Mouse (Mus musculus) lung, embryonic 14.5 days (tissue): ENCODE measurements around the gene Rab3il1. TPM values are rescaled to one million over a fixed set of nuclear protein-coding genes. Genes with fewer than 3 reads are reported as not detected.

Experiments
- ATAC-seq: fragments of 200-750 bp; cut with Nextera tagmentation; 2 replicates; pipeline ENCODE4 v1.8.0; 2017; ENCODE audit warnings: mild to moderate bottlenecking, moderate TSS enrichment, moderate library complexity; ENCODE audit not compliant: insufficient read depth
- DNase-seq: peaks from one replicate; pipeline ENCODE4 v3.0.0-alpha.2; 2015
- H3K27ac ChIP-seq: fragments of 300-500 bp; sonication (generic); 2 replicates; pipeline ENCODE4 v1.5.1; 2014; ENCODE audit warnings: low read depth, mild to moderate bottlenecking, moderate library complexity
- H3K27me3 ChIP-seq: fragments of 300-500 bp; sonication (generic); 2 replicates; pipeline ENCODE4 v1.6.1; 2014; ENCODE audit warnings: low read length, control low read depth; ENCODE audit not compliant: insufficient read depth
- H3K36me3 ChIP-seq: fragments of 300-500 bp; sonication (generic); 2 replicates; pipeline ENCODE4 v1.6.1; 2014; ENCODE audit warnings: control low read depth; ENCODE audit not compliant: insufficient read depth
- H3K4me1 ChIP-seq: fragments of 300-500 bp; sonication (generic); 2 replicates; pipeline ENCODE4 v1.6.1; 2014; ENCODE audit warnings: antibody characterized with exemption, control low read depth; ENCODE audit not compliant: insufficient read depth
- H3K4me2 ChIP-seq: fragments of 300-500 bp; sonication (generic); 2 replicates; pipeline ENCODE4 v1.6.1; 2014; ENCODE audit warnings: mild to moderate bottlenecking
- H3K4me3 ChIP-seq: fragments of 300-500 bp; sonication (generic); 2 replicates; pipeline ENCODE4 v1.5.1; 2014; ENCODE audit warnings: low read depth, low read length
- H3K9ac ChIP-seq: fragments of 300-500 bp; sonication (generic); 2 replicates; pipeline ENCODE4 v1.6.1; 2014
- H3K9me3 ChIP-seq: fragments of 300-500 bp; sonication (generic); 2 replicates; pipeline ENCODE4 v1.6.1; 2016; ENCODE audit warnings: low read depth, low read length, control low read depth
- CTCF ChIP-seq: IDR thresholded peaks from 2 replicates; pipeline ENCODE4 v1.5.1; 2016; ENCODE audit warnings: antibody characterized with exemption, low read depth
- WGBS: fragments of 180-500 bp; shearing (Covaris S2); extraction: QIAGEN DNeasy Blood & Tissue Kit; methylation state at CpG from one replicate; pipeline ENCODE4 v1.1.7; 2014; 5-methylcytosine and 5-hydroxymethylcytosine counted together
- polyA plus RNA-seq: library from polyadenylated mRNA; unstranded; fragments of >200 nt; fragmentation: Nextera tagmentation; extraction: Ambion mirVana; gene quantifications from 2 replicates; pipeline ENCODE4 v1.2.1, GENCODE M21; 2014

Gene Rab3il1
- polyA plus RNA-seq, 1 experiment from 2014 or later, result 34.0 TPM

DNA sequence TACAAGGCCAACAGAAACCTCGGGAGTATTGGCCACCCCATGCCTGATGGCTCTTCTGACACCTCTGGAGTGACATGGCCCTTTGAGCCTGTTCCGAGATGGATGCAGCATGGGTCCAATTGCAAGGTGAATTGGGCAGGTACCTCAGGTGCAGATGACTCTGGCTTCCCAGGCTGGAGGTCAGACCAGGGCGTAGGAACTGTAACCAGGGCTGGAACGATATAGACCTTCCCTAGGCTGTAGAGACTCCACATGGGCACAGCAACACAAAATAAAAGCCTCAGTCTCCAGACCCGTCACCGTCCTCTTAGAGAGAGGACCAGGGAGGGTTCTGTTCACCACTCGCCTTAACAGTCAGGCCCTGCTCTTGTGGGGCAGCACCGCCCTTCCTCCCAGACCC lies 60.8 kb downstream of the Rab3il1 start:
- Histone ChIP-seq H3K4me1 (peaks cover 8% of the 10 kb centered on the region; the same call in 1 of the 2 replicates), H3K36me3 (peaks cover 85% of the 10 kb centered on the region), H3K9me3 (no peaks in the 10 kb centered on the region), H3K27me3 (no peaks in the 10 kb centered on the region), H3K27ac (no peak overlapping the region), H3K4me2 (no peak overlapping the region), H3K4me3 (no peak overlapping the region), H3K9ac (no peak overlapping the region)
- no peak for TF ChIP-seq CTCF
- no peak for DNase-seq
- no peak for ATAC-seq
- 88% methylated on average over 8 of the region's 8 CpGs for WGBS

DNA sequence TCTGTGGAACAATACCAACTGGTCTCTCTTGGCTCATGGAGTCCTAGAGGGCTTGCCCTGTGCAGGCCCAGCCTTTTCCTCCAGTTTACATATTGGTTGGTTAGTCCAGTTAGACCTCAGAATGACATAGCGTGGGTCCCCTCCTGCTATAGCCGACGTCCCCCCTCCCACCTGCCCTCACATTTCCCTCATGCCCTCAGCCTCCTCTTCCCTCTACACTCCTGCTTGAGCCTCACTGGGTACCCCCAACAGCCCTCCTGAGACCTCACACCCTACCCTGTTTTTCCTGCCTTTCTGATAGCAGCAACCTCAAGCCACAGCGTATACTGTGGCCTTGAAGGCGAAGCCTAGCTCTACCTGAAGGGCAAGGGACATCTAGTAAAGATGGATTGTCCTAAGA lies 61.4 kb downstream of the Rab3il1 start:
- Histone ChIP-seq H3K9ac (no peak overlapping the region), H3K4me2 (no peak overlapping the region), H3K27me3 (no peaks in the 10 kb centered on the region), H3K4me3 (no peak overlapping the region), H3K36me3 (peaks cover 86% of the 10 kb centered on the region), H3K27ac (no peak overlapping the region), H3K4me1 (peaks cover 8% of the 10 kb centered on the region; the same call in 1 of the 2 replicates), H3K9me3 (no peaks in the 10 kb centered on the region)
- WGBS, result 85% methylated on average over 5 of the region's 5 CpGs
- no peak for DNase-seq
- ATAC-seq, result no peak
- TF ChIP-seq CTCF, result no peak

DNA sequence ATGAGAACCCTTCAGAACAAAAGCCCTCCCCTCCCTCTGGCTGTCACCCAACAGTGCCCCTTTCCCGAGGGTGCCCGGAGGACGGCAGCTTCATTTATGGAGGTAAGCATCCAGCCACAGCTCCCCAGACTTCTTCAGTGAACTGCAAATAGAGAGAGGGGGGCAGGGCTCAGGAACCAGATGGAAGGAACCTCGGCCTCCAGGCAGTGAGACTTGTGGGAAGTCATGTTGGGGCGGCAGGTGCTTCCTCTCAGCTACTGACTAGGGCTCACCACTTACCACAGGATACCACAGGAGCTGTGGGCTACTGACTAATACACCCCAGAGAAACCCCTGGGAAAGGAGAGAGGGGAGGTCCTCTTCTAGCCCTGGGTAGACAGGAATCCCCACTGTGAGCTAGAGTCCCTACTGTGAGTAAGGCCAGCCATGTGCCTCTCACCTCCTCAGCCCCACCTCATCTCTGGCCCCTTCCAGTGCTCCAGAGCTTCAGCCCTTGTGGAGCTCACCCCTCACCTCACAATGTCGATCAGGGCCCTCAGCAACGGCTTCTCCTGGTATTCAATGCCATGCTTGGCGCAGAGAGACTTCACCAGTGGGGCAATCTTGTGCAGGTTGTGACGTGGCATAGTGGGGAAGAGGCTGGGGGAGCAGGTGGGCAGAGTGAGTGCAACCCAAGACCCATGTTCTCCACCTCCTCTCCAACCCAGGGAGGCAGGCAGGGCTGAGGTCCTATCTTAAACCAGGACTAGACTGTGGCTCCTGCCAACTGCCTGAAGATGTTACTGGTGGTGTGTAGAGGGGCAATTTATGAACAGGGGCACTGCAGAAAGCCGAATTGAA lies 62.9 kb downstream of the Rab3il1 start:
- peaks cover 92% of the 10 kb centered on the region for H3K36me3 ChIP-seq
- no peaks in the 10 kb centered on the region for H3K27me3 ChIP-seq
- H3K4me3 ChIP-seq, result no peak overlapping the region
- no peak overlapping the region for H3K9ac ChIP-seq
- H3K9me3 ChIP-seq, result no peaks in the 10 kb centered on the region
- WGBS, result 77% methylated on average over 10 of the region's 10 CpGs
- TF ChIP-seq CTCF, result no peak
- ATAC-seq (0 out of 2 replicates have a peak, but pooled peaks have one; percentile 10), DNase-seq (peak; percentile 33)
- H3K4me2 ChIP-seq, result no peak overlapping the region
- peak overlapping the region; percentile 1; the same call in 1 of the 2 replicates for H3K27ac ChIP-seq
- H3K4me1 ChIP-seq, result peaks cover 8% of the 10 kb centered on the region; the same call in 1 of the 2 replicates

DNA sequence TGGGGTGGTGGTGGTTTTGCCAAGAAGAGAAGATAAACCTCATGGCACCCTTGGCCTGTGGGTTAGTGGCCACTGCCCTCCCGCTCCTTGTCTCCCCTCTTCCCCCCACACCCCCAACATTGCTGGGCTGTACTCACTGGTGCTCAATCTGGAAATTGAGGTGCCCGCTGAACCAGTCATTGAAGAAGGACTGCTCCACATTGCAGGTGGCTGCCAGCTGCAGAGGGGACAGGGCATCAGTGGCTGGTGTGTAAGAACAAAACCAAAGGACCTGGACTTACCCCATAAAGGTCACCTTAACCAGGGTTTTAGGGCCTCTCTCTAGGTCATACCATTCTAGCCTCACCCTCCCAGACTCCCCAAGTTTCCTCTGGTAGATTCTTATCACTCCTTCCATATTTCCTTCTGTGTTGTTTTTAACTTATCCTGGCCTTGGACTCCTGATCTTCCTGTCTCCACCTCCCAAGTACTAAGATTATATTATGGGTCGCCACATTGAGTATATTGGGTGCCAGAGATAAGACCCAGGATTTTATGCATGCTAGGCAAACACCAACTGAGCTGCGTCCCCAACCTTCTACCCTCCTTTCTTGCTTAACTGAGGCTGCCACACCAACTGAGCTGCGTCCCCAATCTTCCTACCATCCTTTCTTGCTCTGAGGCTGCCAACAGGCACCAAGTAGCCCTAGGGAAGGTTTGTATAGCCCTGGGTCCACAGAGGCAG lies 64.2 kb downstream of the Rab3il1 start:
- H3K36me3 ChIP-seq, result peaks cover 98% of the 10 kb centered on the region
- DNase-seq, result no peak
- H3K4me1 ChIP-seq, result peaks cover 4% of the 10 kb centered on the region; the same call in 1 of the 2 replicates
- ATAC-seq, result no peak
- H3K4me3 ChIP-seq, result no peak overlapping the region
- H3K27ac ChIP-seq, result no peak overlapping the region
- WGBS, result 86% methylated on average over 5 of the region's 5 CpGs
- no peaks in the 10 kb centered on the region for H3K9me3 ChIP-seq
- no peak overlapping the region for H3K4me2 ChIP-seq
- H3K9ac ChIP-seq, result no peak overlapping the region
- TF ChIP-seq CTCF, result no peak
- no peaks in the 10 kb centered on the region for H3K27me3 ChIP-seq

DNA sequence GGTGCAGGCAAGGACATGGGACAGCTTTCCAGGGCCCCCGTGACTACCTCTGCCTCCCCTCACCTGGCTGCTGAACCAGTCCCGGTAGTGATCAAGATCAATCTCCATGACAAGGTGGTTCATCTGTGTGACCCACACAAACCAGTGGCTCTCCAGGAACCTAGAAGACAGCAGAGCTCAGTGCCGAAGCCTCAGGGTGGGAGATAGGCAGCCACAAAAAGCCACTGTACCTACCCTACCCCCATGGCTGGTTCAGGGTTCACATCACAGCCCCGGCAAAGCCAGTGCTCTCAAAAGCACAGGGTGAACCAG lies 64.7 kb downstream of the Rab3il1 start:
- no peaks in the 10 kb centered on the region for H3K27me3 ChIP-seq
- H3K4me2 ChIP-seq, result no peak overlapping the region
- ATAC-seq, result no peak
- WGBS, result 92% methylated on average over 4 of the region's 4 CpGs
- H3K4me3 ChIP-seq, result no peak overlapping the region
- H3K36me3 ChIP-seq, result peaks cover 98% of the 10 kb centered on the region
- peaks cover 1% of the 10 kb centered on the region; the same call in 1 of the 2 replicates for H3K4me1 ChIP-seq
- no peaks in the 10 kb centered on the region for H3K9me3 ChIP-seq
- DNase-seq, result no peak
- TF ChIP-seq CTCF, result no peak
- H3K9ac ChIP-seq, result no peak overlapping the region
- no peak overlapping the region for H3K27ac ChIP-seq

DNA sequence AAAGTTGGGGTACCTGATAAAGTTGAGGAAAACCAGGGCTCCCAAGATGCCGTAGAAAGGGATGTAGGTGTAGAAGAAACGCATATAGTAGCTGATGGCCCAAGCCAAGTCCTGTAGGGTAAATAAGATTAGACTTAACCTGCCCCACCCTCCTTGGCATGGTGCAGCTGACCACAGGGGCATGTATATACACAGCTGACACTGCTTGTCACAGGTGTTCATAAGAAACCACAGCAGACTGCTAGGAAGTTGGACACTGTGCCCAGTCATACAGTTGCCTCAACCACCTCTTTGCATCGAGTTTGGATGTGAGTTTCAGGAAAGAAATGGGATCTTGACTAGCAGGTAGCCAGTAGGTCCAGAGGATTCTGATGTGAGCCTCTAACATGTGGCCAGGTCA lies 65.0 kb downstream of the Rab3il1 start:
- DNase-seq (no peak), ATAC-seq (no peak)
- 93% methylated on average over 3 of the region's 3 CpGs for WGBS
- H3K4me2 ChIP-seq, result no peak overlapping the region
- peaks cover 98% of the 10 kb centered on the region for H3K36me3 ChIP-seq
- H3K9ac ChIP-seq, result no peak overlapping the region
- no peaks in the 10 kb centered on the region for H3K9me3 ChIP-seq
- H3K4me1 ChIP-seq, result no peaks in the 10 kb centered on the region
- no peak overlapping the region for H3K27ac ChIP-seq
- no peaks in the 10 kb centered on the region for H3K27me3 ChIP-seq
- TF ChIP-seq CTCF, result no peak
- H3K4me3 ChIP-seq, result no peak overlapping the region

DNA sequence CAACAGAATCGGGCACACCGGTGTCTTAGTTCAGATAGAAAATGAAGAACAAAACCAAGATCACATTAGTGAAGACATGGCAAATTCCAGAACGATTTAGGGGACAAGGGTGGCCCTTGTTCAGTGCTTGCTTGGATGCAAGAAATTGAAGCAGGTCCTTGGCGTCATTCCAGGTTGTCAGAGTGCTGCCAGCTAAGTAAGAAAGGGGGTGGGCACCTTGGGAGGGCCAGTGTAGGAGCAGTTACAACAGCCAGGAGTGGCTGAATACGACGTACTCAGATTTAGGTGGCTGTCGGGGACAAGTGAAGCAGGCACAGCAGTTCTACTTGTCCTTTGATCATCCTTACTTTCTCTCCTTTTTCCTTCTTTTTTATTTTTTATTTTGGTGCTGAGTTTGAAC lies 66.2 kb downstream of the Rab3il1 start:
- H3K27ac ChIP-seq, result no peak overlapping the region
- no peak overlapping the region for H3K9ac ChIP-seq
- H3K4me3 ChIP-seq, result no peak overlapping the region
- no peak for TF ChIP-seq CTCF
- WGBS, result 83% methylated on average over 7 of the region's 7 CpGs
- ATAC-seq (no peak), DNase-seq (peak; percentile 37)
- H3K4me2 ChIP-seq, result no peak overlapping the region
- no peaks in the 10 kb centered on the region for H3K4me1 ChIP-seq
- H3K27me3 ChIP-seq, result no peaks in the 10 kb centered on the region
- no peaks in the 10 kb centered on the region for H3K9me3 ChIP-seq
- H3K36me3 ChIP-seq, result peaks cover 98% of the 10 kb centered on the region
